Mouse (Mus musculus): ENCODE results near the gene Henmt1. TPM values are rescaled to one million over a fixed set of nuclear protein-coding genes. Genes with fewer than 3 reads are reported as not detected.

The Henmt1 gene
- total and polyA plus RNA-seq, 3 experiments: 0.08 TPM; not detected in 2

GRCm38 (mm10) chr3:108989971-108990548 lies 50.4 kb downstream of the Henmt1 start:
- H3K36me3 ChIP-seq (ENCODE audit: control insufficient read depth in 1 of 2, insufficient read depth in 2 of 2, low read length in 2 of 2): peaks cover 0 to 18% of the 10 kb centered on the region in 2 experiments; a peak in 2 of 4 replicates
- H3K4me1 ChIP-seq (ENCODE audit: control insufficient read depth in 1 of 2, insufficient read depth in 2 of 2, low read length in 2 of 2): peaks cover 10 to 11% of the 10 kb centered on the region in 2 experiments
- no peaks in the 10 kb centered on the region for H3K79me2 ChIP-seq (ENCODE audit: control insufficient read depth, insufficient read depth, low read length, poor library complexity)
- H3K4me3 ChIP-seq (ENCODE audit: control insufficient read depth in 1 of 2, insufficient read depth in 1 of 2, low read depth in 2 of 2, low read length in 2 of 2): no peak overlapping the region
- no peaks in the 10 kb centered on the region for H3K27me3 ChIP-seq (ENCODE audit: control insufficient read depth in 1 of 2, insufficient read depth in 2 of 2, low read length in 2 of 2)
- H3K9me3 ChIP-seq (replicated peaks; ENCODE audit: insufficient read depth, low read length): no peaks in the 10 kb centered on the region
- no peak for TF ChIP-seq MAZ (IDR thresholded peaks at IDR 0.05; ENCODE audit: low read depth, low read length)
- TF ChIP-seq POLR2A (IDR thresholded peaks at IDR 0.05; ENCODE audit: control insufficient read depth in 1 of 2, insufficient read depth in 1 of 2, low read depth in 1 of 2, low read length in 2 of 2, poor library complexity in 1 of 2): no peak
- no peak for TF ChIP-seq BHLHE40 (IDR thresholded peaks at IDR 0.05; ENCODE audit: borderline replicate concordance, low read depth, low read length)
- TF ChIP-seq HCFC1 (IDR thresholded peaks at IDR 0.05; ENCODE audit: low read depth, low read length): no peak
- TF ChIP-seq CHD1 (IDR thresholded peaks at IDR 0.05; ENCODE audit: low read depth, low read length): no peak
- TF ChIP-seq E2F4 (IDR thresholded peaks at IDR 0.05; ENCODE audit: borderline replicate concordance, low read depth, low read length): no peak
- TF ChIP-seq POLR2AphosphoS2 (IDR thresholded peaks at IDR 0.05; ENCODE audit: low read length): no peak
- TF ChIP-seq KAT2A (conservative IDR thresholded peaks at IDR 0.05; ENCODE audit: low read depth, low read length): no peak
- TF ChIP-seq CTCF (IDR thresholded peaks at IDR 0.05 in 2 of 3, conservative IDR thresholded peaks at IDR 0.05 in 1 of 3; ENCODE audit: control insufficient read depth in 1 of 3, insufficient read depth in 1 of 3, low read depth in 2 of 3, low read length in 3 of 3, poor library complexity in 1 of 3, severe bottlenecking in 1 of 3): no peak
- no peak for TF ChIP-seq USF1 (IDR thresholded peaks at IDR 0.05; ENCODE audit: low read depth, low read length)
- TF ChIP-seq SIN3A (IDR thresholded peaks at IDR 0.05; ENCODE audit: low read length): no peak
- no peak for TF ChIP-seq MYB (IDR thresholded peaks at IDR 0.05; ENCODE audit: low read depth, low read length)
- TF ChIP-seq JUND (IDR thresholded peaks at IDR 0.05; ENCODE audit: low read depth, low read length): no peak
- no peak for DNase-seq (ENCODE audit: low read depth, low spot score)
- H3K27ac ChIP-seq (ENCODE audit: control insufficient read depth, low read depth, low read length): no peak overlapping the region
- H3K9ac ChIP-seq (ENCODE audit: control insufficient read depth, low read depth, low read length, poor library complexity, severe bottlenecking): no peak overlapping the region

GRCm38 (mm10) chr3:108994477-108994876 lies 54.8 kb downstream of the Henmt1 start:
- DNase-seq (ENCODE audit: low read depth, low spot score): peak; percentile 78
- peaks cover 0 to 40% of the 10 kb centered on the region in 2 experiments; a peak in 2 of 4 replicates for H3K36me3 ChIP-seq (ENCODE audit: control insufficient read depth in 1 of 2, insufficient read depth in 2 of 2, low read length in 2 of 2)
- peak overlapping the region in 1 of 2 experiments; percentile 14; a peak in 1 of 4 replicates for H3K4me3 ChIP-seq (ENCODE audit: control insufficient read depth in 1 of 2, insufficient read depth in 1 of 2, low read depth in 2 of 2, low read length in 2 of 2)

More at GRCm38 (mm10) chr3:108994477-108994876, 54.8 kb downstream of the Henmt1 start:
- Histone ChIP-seq H3K9ac (ENCODE audit: control insufficient read depth, low read depth, low read length, poor library complexity, severe bottlenecking) (0 out of 2 replicates have a peak overlapping the region, but pooled peaks have one; percentile 1), H3K27ac (ENCODE audit: control insufficient read depth, low read depth, low read length) (peak overlapping the region; percentile 81), H3K9me3 (replicated peaks; ENCODE audit: insufficient read depth, low read length) (no peaks in the 10 kb centered on the region), H3K27me3 (ENCODE audit: control insufficient read depth in 1 of 2, insufficient read depth in 2 of 2, low read length in 2 of 2) (no peaks in the 10 kb centered on the region), H3K4me1 (ENCODE audit: control insufficient read depth in 1 of 2, insufficient read depth in 2 of 2, low read length in 2 of 2) (peaks cover 22 to 25% of the 10 kb centered on the region in 2 experiments), H3K79me2 (ENCODE audit: control insufficient read depth, insufficient read depth, low read length, poor library complexity) (no peaks in the 10 kb centered on the region)
- TF ChIP-seq POLR2A (IDR thresholded peaks at IDR 0.05; ENCODE audit: control insufficient read depth in 1 of 2, insufficient read depth in 1 of 2, low read depth in 1 of 2, low read length in 2 of 2, poor library complexity in 1 of 2): no peak
- TF ChIP-seq JUND (IDR thresholded peaks at IDR 0.05; ENCODE audit: low read depth, low read length): no peak
- no peak for TF ChIP-seq BHLHE40 (IDR thresholded peaks at IDR 0.05; ENCODE audit: borderline replicate concordance, low read depth, low read length)
- TF ChIP-seq GATA1 (IDR thresholded peaks at IDR 0.05; ENCODE audit: low read depth, low read length): peak; percentile 89
- TF ChIP-seq MAZ (IDR thresholded peaks at IDR 0.05; ENCODE audit: low read depth, low read length): peak; percentile 59; the same call in 1 of the 2 replicates
- no peak for TF ChIP-seq SIN3A (IDR thresholded peaks at IDR 0.05; ENCODE audit: low read length)
- TF ChIP-seq RCOR1 (IDR thresholded peaks at IDR 0.05; ENCODE audit: low read depth, low read length): peak; percentile 77
- peak; percentile 80 for TF ChIP-seq TCF12 (IDR thresholded peaks at IDR 0.05; ENCODE audit: low read depth, low read length)
- TF ChIP-seq ETS1 (IDR thresholded peaks at IDR 0.05; ENCODE audit: low read depth, low read length): peak; percentile 67; the same call in 1 of the 2 replicates
- no peak for TF ChIP-seq ZNF384 (IDR thresholded peaks at IDR 0.05; ENCODE audit: low read depth, low read length)
- TF ChIP-seq TAL1 (IDR thresholded peaks at IDR 0.05; ENCODE audit: low read length): peak; percentile 65
- no peak for TF ChIP-seq ZMIZ1 (IDR thresholded peaks at IDR 0.05; ENCODE audit: low read depth, low read length)
- TF ChIP-seq POLR2AphosphoS5 (IDR thresholded peaks at IDR 0.05; ENCODE audit: borderline replicate concordance, low read depth, low read length): no peak
- no peak for TF ChIP-seq USF1 (IDR thresholded peaks at IDR 0.05; ENCODE audit: low read depth, low read length)
- no peak for TF ChIP-seq MXI1 (IDR thresholded peaks at IDR 0.05; ENCODE audit: low read depth, low read length)
- TF ChIP-seq EP300 (IDR thresholded peaks at IDR 0.05; ENCODE audit: low read depth in 1 of 2, low read length in 2 of 2): peak; percentile 81 to 91
